Mouse (Mus musculus) kidney, postnatal 0 days (tissue): ENCODE measurements around the gene Gnb2. TPM values are rescaled to one million over a fixed set of nuclear protein-coding genes. Genes with fewer than 3 reads are reported as not detected.
A peak's percentile ranks its signal among the peaks of the same experiment; 100 is the strongest.

Experiments
- ATAC-seq: fragments of 200-750 bp; cut with Nextera tagmentation; replicated peaks from 2 replicates; pipeline ENCODE4 v1.8.0; 2017; ENCODE audit warnings: low read depth, moderate number of reproducible peaks, moderate TSS enrichment, moderate library complexity; ENCODE audit not compliant: low FRiP score
- DNase-seq: peaks from one replicate; pipeline ENCODE4 v3.0.0-alpha.2; 2016; ENCODE audit warnings: low spot score
- H3K27ac ChIP-seq: fragments of 300-500 bp; sonication (generic); 2 replicates; pipeline ENCODE4 v1.5.1; 2014; ENCODE audit warnings: mild to moderate bottlenecking
- H3K27me3 ChIP-seq: fragments of 300-500 bp; sonication (generic); 2 replicates; pipeline ENCODE4 v1.6.1; 2014; ENCODE audit warnings: low read length, mixed read lengths; ENCODE audit not compliant: insufficient read depth
- H3K36me3 ChIP-seq: fragments of 300-500 bp; sonication (generic); 2 replicates; pipeline ENCODE4 v1.6.1; 2014; ENCODE audit warnings: low read length, mixed read lengths; ENCODE audit not compliant: insufficient read depth
- H3K4me1 ChIP-seq: fragments of 300-500 bp; sonication (generic); replicated peaks from 2 replicates; pipeline ENCODE4 v1.6.1; 2014; ENCODE audit warnings: antibody characterized with exemption, low read length, mixed read lengths; ENCODE audit not compliant: insufficient read depth
- H3K4me2 ChIP-seq: fragments of 300-500 bp; sonication (generic); 2 replicates; pipeline ENCODE4 v1.6.1; 2014; ENCODE audit warnings: mild to moderate bottlenecking, low read length, moderate library complexity, mixed read lengths
- H3K4me3 ChIP-seq: fragments of 300-500 bp; sonication (generic); replicated peaks from 2 replicates; pipeline ENCODE4 v1.5.1; 2014; ENCODE audit warnings: low read depth, low read length
- H3K9ac ChIP-seq: fragments of 300-500 bp; sonication (generic); 2 replicates; pipeline ENCODE4 v1.6.1; 2014; ENCODE audit warnings: low read depth, low read length
- H3K9me3 ChIP-seq: fragments of 300-500 bp; sonication (generic); replicated peaks from 2 replicates; pipeline ENCODE4 v1.6.1; 2016; ENCODE audit warnings: low read length, inconsistent platforms, mixed read lengths
- CTCF ChIP-seq: IDR thresholded peaks from 2 replicates; pipeline ENCODE4 v1.5.1; 2016; ENCODE audit warnings: antibody characterized with exemption, low read depth, mild to moderate bottlenecking, moderate library complexity
- WGBS: fragments of 180-500 bp; shearing (Covaris S2); extraction: QIAGEN DNeasy Blood & Tissue Kit; methylation state at CpG from one replicate; pipeline ENCODE4 v1.1.7; 2014; 5-methylcytosine and 5-hydroxymethylcytosine counted together
- polyA plus RNA-seq: library from polyadenylated mRNA; unstranded; fragments of >200 nt; fragmentation: Nextera tagmentation; extraction: Ambion mirVana; gene quantifications from 2 replicates; pipeline ENCODE4 v1.2.1, GENCODE M21; 2015

The Gnb2 gene
- polyA plus RNA-seq, 1 experiment from 2014 or later = 463 TPM

DNA sequence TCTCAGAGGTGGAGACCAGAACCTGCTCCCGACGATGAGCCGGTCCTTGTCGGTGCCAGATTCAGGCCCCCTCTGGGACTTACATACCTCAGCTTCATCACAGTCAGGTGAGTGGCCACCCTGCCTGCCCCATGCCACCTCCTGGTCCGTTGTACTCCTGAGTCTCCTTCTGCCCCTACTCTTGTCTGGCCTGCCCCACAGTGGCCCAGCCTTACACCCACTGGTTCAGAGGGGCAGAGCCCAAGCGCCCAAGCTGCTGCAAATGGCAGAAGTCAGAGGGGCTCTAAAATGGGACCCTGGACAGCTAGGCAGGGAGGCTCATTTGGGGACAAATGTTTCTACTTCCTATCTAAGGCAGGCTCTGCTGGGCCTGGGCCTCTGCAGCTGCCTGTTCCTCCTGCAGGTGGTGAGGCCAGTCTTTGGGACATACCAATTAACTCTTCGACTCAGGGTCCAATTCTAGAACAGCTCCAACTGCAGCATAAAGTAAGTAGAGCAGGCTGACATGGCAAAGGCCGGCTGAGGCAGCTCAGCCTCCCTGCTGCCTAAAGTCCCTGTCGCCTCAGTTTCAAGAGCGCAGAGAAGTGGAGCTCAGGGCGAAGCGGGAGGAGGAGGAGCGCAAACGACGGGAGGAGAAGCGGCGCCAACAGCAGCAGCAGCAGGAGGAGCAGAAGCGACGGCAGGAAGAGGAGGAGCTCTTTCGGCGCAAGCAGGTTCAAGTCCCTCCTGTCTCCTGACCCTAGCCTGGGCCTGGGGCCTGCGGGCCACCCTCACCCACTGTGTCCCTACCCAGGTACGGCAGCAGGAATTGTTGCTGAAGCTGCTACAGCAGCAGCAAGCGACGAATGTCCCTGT is 9.7 kb downstream of the Gnb2 start:
- Histone ChIP-seq H3K36me3 (peaks cover 77% of the 10 kb centered on the region), H3K9ac (no peak overlapping the region), H3K27me3 (no peaks in the 10 kb centered on the region), H3K4me3 (no peak overlapping the region), H3K4me1 (no peaks in the 10 kb centered on the region), H3K4me2 (no peak overlapping the region), H3K27ac (no peak overlapping the region), H3K9me3 (no peaks in the 10 kb centered on the region)
- 80% methylated on average over 25 of the region's 25 CpGs for WGBS
- DNase-seq = no peak
- TF ChIP-seq CTCF = no peak
- no peak for ATAC-seq

DNA sequence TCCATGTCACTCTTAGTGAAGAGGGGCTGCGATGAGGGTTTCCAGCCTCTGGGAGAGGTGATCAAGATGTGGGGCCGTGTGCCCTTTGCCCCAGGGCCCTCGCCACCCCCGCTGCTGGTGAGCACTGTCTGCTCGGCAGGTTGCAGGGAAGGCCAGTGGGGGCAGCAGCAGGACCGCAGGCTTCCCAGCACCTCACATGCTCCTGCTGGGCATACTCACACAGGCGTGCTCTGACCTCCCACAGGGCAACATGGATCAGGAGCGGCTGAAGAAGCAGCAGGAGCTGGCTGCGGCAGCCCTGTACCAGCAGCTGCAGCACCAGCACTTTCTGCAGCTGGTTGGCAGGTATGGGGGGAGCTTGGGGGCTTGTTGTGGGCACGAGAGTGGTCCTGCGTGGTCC is 10.6 kb downstream of the Gnb2 start:
- ATAC-seq (no peak), DNase-seq (no peak)
- 79% methylated on average over 11 of the region's 11 CpGs for WGBS
- no peaks in the 10 kb centered on the region for H3K27me3 ChIP-seq
- H3K36me3 ChIP-seq = peaks cover 71% of the 10 kb centered on the region
- H3K27ac ChIP-seq = no peak overlapping the region
- H3K9me3 ChIP-seq = no peaks in the 10 kb centered on the region
- H3K4me2 ChIP-seq = no peak overlapping the region
- no peak overlapping the region for H3K4me3 ChIP-seq
- H3K9ac ChIP-seq = no peak overlapping the region
- H3K4me1 ChIP-seq = no peaks in the 10 kb centered on the region
- no peak for TF ChIP-seq CTCF

DNA sequence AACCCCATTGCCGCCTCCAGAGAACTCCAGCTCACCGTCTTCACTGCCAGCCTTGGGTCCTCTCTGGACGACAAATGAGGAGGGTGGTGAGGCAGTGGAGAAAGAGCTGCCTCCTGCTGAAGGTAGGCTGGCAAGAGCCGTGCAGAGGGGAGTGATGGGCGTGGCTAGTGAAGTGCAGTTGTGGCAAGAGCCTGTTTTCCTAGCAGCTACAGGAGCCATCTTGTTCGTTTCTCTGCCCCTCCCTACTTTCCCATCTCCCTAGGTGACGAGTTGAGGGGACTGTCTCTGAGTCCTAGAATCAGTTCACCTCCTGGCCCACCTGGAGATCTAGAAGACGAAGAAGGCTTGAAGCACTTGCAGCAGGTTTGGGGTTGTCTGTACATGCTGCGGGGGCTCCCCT is 11.4 kb downstream of the Gnb2 start:
- TF ChIP-seq CTCF = no peak
- Histone ChIP-seq H3K4me2 (no peak overlapping the region), H3K4me1 (no peaks in the 10 kb centered on the region), H3K4me3 (no peak overlapping the region), H3K9me3 (no peaks in the 10 kb centered on the region), H3K27ac (no peak overlapping the region), H3K36me3 (peaks cover 65% of the 10 kb centered on the region), H3K27me3 (no peaks in the 10 kb centered on the region), H3K9ac (no peak overlapping the region)
- DNase-seq = no peak
- ATAC-seq = no peak
- WGBS = 77% methylated on average over 9 of the region's 9 CpGs

DNA sequence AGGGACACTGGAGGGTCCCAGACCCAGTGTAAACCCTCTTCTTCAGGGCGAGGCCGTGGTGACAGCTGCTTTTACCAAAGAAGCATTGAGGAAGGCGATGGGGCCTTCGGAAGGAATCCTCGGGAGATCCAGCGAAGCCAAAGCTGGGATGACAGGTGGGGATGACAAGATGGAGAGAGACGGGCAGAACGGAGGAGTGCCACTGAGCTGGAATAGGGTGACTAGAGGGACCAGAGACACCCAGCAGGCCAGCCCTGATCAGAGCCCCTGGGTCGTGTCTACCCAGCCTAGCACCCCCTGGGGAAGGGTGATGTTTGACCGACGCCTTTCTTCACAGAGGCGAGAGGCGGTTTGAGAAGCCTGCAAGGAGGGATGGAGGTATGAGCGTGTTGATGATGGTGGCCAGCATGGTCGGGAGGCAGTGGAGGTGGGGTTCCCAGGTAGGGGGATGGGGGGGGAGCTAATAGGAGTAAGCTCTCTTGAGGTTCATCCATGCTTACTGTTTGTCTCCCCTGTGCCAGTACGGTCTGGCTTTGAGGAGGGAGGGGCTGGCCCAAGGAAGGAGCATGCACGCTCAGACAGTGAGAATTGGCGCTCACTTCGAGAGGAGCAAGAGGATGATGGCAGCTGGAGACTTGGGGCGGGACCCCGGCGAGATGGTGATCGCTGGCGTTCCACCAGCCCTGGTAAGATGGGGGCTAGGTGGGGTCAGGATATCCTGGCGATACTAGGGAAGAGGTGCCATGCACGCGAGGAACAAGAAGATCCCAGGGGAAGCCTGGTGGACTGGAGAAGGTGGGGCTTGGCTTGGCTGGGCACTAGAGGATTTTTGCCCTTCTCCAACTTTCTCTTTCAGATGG is 13.4 kb downstream of the Gnb2 start:
- Histone ChIP-seq H3K4me2 (no peak overlapping the region), H3K9me3 (no peaks in the 10 kb centered on the region), H3K36me3 (peaks cover 57% of the 10 kb centered on the region), H3K9ac (no peak overlapping the region), H3K4me3 (no peak overlapping the region), H3K4me1 (no peaks in the 10 kb centered on the region), H3K27ac (no peak overlapping the region), H3K27me3 (no peaks in the 10 kb centered on the region)
- TF ChIP-seq CTCF = no peak
- WGBS = 88% methylated on average over 27 of the region's 27 CpGs
- ATAC-seq (no peak), DNase-seq (no peak)

DNA sequence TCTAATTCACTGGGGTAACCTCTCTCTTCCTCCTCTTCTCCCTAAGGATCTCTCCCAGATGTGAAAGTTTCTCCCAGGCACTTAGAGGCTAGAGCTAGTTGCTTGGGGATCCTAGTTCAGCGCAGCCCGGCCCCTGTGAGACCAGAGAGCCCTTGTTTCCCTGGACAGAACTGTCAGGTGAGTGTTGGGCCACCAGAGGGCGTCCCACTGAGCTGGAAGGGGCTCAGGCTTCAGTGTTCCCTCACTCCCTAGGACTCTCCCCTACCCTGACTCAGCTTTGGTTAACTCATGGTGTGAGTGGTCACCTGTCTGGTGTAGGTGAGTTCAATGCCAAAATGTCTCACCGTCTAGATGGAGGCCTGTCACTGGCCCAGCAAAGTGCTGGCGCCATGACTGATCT is 14.9 kb downstream of the Gnb2 start, which contains the start of gene Gigyf1:
Gene Gigyf1, plus strand, starts transcription at position 113 of the 400 bp plus-strand sequence.
- H3K9ac ChIP-seq = no peak within 1 kb of the TSS
- 75% methylated on average over 5 of the region's 5 CpGs for WGBS
- TF ChIP-seq CTCF = peak; percentile 67
- H3K27ac ChIP-seq = no peak within 1 kb of the TSS
- peaks cover 47% of the 10 kb centered on the region for H3K36me3 ChIP-seq
- H3K27me3 ChIP-seq = no peaks in the 10 kb centered on the region
- DNase-seq = peak; percentile 43
- no peaks in the 10 kb centered on the region for H3K9me3 ChIP-seq
- H3K4me2 ChIP-seq = no peak within 1 kb of the TSS
- H3K4me1 ChIP-seq = no peaks in the 10 kb centered on the region
- H3K4me3 ChIP-seq = no peak within 1 kb of the TSS
- no peak; the same call in 1 of the 2 replicates for ATAC-seq

DNA sequence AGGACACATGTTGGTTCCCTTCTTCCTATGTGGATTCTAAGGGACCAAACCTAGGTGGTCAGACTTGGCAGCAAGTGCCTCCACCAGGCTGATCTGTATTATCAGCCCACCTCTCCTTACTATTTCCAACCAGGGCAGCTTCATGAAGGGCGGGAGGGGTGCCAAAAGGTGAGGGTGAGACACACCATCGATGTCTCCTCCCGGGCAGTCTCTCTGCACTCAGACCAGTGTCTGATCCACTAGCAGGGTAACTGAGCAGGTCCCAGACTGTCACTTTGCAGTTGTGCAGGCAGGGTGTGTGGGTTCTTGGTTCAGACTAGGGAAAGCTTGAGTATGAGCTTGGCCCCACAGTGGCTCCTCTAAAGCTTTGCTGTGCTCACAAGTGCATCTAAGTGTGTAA is 18.5 kb downstream of the Gnb2 start:
- H3K27me3 ChIP-seq = no peaks in the 10 kb centered on the region
- H3K36me3 ChIP-seq = peaks cover 14% of the 10 kb centered on the region
- H3K9ac ChIP-seq = no peak overlapping the region
- TF ChIP-seq CTCF = no peak
- H3K27ac ChIP-seq = no peak overlapping the region
- 95% methylated on average over 3 of the region's 3 CpGs for WGBS
- H3K4me2 ChIP-seq = no peak overlapping the region
- no peak overlapping the region for H3K4me3 ChIP-seq
- ATAC-seq = no peak
- no peaks in the 10 kb centered on the region for H3K9me3 ChIP-seq
- H3K4me1 ChIP-seq = peaks cover 7% of the 10 kb centered on the region; the same call in 1 of the 2 replicates
- no peak for DNase-seq
